20 mouse cellular contexts compared by ENCODE assay signal in the genomic region with DNA sequence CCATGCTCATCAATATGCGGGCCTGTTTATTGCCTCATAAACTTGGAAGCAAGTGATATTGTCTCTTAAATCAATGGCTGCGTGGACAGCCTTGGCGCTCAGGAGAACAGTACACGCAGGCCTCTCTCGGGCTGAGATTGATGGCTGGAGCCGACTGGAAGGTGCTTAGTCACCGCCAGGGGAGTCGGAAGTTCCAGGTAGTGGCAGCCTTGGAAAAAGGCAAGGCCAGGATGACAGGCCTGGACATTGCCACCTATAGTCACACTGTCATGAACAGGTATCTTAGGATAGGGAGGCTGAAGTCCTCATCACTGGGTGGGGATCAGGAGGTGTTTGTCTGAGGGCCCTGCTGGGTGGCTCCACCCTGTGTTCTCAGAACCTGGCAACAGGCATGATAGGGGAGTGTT. TPM values are rescaled to one million over a fixed set of nuclear protein-coding genes. Genes with fewer than 3 reads are reported as not detected.
DNase-seq lines count a peak whose midpoint lies in the region; ATAC-seq and TF ChIP-seq lines count a peak whose summit lies in the region.
"Had no signal": no experiment of that assay in that cellular context is flagged by ENCODE, and none has a peak within 500 bp of the region (broad histone marks: within the 10 kb centered on the region; RNA-seq: fewer than 3 reads in every experiment).

No protein-coding gene starts in this region.

- 22% methylated on average over 8 of the region's 8 CpGs for WGBS in limb, embryonic 13.5 days
- 38% methylated on average over 8 of the region's 8 CpGs for WGBS in limb, embryonic 10.5 days
- WGBS in hindbrain, postnatal 0 days = 65% methylated on average over 8 of the region's 8 CpGs
- WGBS in neural tube, embryonic 14.5 days = 15% methylated on average over 8 of the region's 8 CpGs
- WGBS in forebrain, embryonic 14.5 days = 75% methylated on average over 8 of the region's 8 CpGs

- no peak for TF ChIP-seq CTCF in hindbrain, postnatal 0 days (IDR thresholded peaks at IDR 0.05; ENCODE audit: low read depth)

- DNase-seq in embryo, embryonic 10.5 days (ENCODE audit: low spot score) = peak; percentile 6
- DNase-seq in embryo, embryonic 9.5 days (ENCODE audit: extremely low spot score) = no peak
- no peak for DNase-seq in limb, embryonic 10.5 days (ENCODE audit: low spot score)
- no peak for DNase-seq in hindbrain, postnatal 0 days (ENCODE audit: low spot score)
- no peak for DNase-seq in forebrain, embryonic 14.5 days (ENCODE audit: low spot score)
- DNase-seq in right cerebral cortex, postnatal 25 days = no peak
- DNase-seq: cerebellum, adult 11 months; gastrocnemius, postnatal 36 days; heart, postnatal 10 days; kidney, postnatal 4 days; layer of hippocampus, postnatal 36 days; lung, adult 2 months; lung, postnatal 36 days; thymus, postnatal 14 days had no signal

- H3K9ac ChIP-seq in limb, embryonic 13.5 days = peak overlapping the region; percentile 31; the same call in 1 of the 2 replicates
- H3K9ac ChIP-seq in hindbrain, postnatal 0 days (replicated peaks; ENCODE audit: low read length) = no peak overlapping the region
- H3K9ac ChIP-seq in neural tube, embryonic 14.5 days (replicated peaks; ENCODE audit: low read depth, low read length) = no peak overlapping the region; the same call in 1 of the 2 replicates
- no peak overlapping the region for H3K9ac ChIP-seq in forebrain, embryonic 14.5 days (ENCODE audit: low read length)
- H3K9ac ChIP-seq: midbrain, embryonic 12.5 days had no signal

- H3K9me3 ChIP-seq in limb, embryonic 13.5 days = no peaks in the 10 kb centered on the region; the same call in 1 of the 2 replicates
- no peaks in the 10 kb centered on the region for H3K9me3 ChIP-seq in limb, embryonic 10.5 days (replicated peaks)
- no peaks in the 10 kb centered on the region for H3K9me3 ChIP-seq in hindbrain, postnatal 0 days (ENCODE audit: low read length)
- no peaks in the 10 kb centered on the region for H3K9me3 ChIP-seq in neural tube, embryonic 14.5 days (ENCODE audit: control insufficient read depth, low read length)
- H3K9me3 ChIP-seq in forebrain, embryonic 14.5 days (replicated peaks; ENCODE audit: control insufficient read depth, low read length) = no peaks in the 10 kb centered on the region
- H3K9me3 ChIP-seq: midbrain, embryonic 12.5 days had no signal

- H3K27ac ChIP-seq in limb, embryonic 13.5 days = no peak overlapping the region
- no peak overlapping the region for H3K27ac ChIP-seq in limb, embryonic 10.5 days
- H3K27ac ChIP-seq in hindbrain, postnatal 0 days = no peak overlapping the region
- H3K27ac ChIP-seq in neural tube, embryonic 14.5 days (ENCODE audit: low read depth, low read length) = peak overlapping the region; percentile 75
- H3K27ac ChIP-seq in forebrain, embryonic 14.5 days (ENCODE audit: low read depth, low read length) = no peak overlapping the region
- H3K27ac ChIP-seq: midbrain, embryonic 12.5 days had no signal

- no peaks in the 10 kb centered on the region for H3K36me3 ChIP-seq in limb, embryonic 13.5 days
- no peaks in the 10 kb centered on the region for H3K36me3 ChIP-seq in limb, embryonic 10.5 days
- no peaks in the 10 kb centered on the region for H3K36me3 ChIP-seq in hindbrain, postnatal 0 days (ENCODE audit: insufficient read depth, low read length)
- no peaks in the 10 kb centered on the region for H3K36me3 ChIP-seq in neural tube, embryonic 14.5 days (ENCODE audit: control insufficient read depth, insufficient read depth, low read length)
- H3K36me3 ChIP-seq in forebrain, embryonic 14.5 days (ENCODE audit: control insufficient read depth, insufficient read depth, low read length) = no peaks in the 10 kb centered on the region
- H3K36me3 ChIP-seq: midbrain, embryonic 12.5 days had no signal

- H3K4me3 ChIP-seq in limb, embryonic 13.5 days = no peak overlapping the region
- H3K4me3 ChIP-seq in limb, embryonic 10.5 days = no peak overlapping the region
- no peak overlapping the region for H3K4me3 ChIP-seq in hindbrain, postnatal 0 days (ENCODE audit: low read length)
- no peak overlapping the region for H3K4me3 ChIP-seq in neural tube, embryonic 14.5 days (ENCODE audit: low read depth, low read length)
- no peak overlapping the region for H3K4me3 ChIP-seq in forebrain, embryonic 14.5 days (ENCODE audit: low read depth, low read length)
- H3K4me3 ChIP-seq: midbrain, embryonic 12.5 days had no signal

- no peak for ATAC-seq in limb, embryonic 13.5 days (ENCODE audit: low FRiP score, low read depth)
- peak; percentile 29; the same call in 1 of the 2 replicates for ATAC-seq in hindbrain, postnatal 0 days
- ATAC-seq in neural tube, embryonic 14.5 days (ENCODE audit: low read depth) = peak; percentile 87
- ATAC-seq in forebrain, embryonic 14.5 days = no peak
- ATAC-seq: activated CD4-positive, CD25-positive, alpha-beta regulatory T cell, adult 4 months; inflammation-experienced regulatory T-cells, adult 6 months had no signal

- H3K4me1 ChIP-seq in limb, embryonic 13.5 days = peaks cover 14% of the 10 kb centered on the region
- peaks cover 28% of the 10 kb centered on the region for H3K4me1 ChIP-seq in limb, embryonic 10.5 days
- no peaks in the 10 kb centered on the region for H3K4me1 ChIP-seq in hindbrain, postnatal 0 days (ENCODE audit: insufficient read depth, low read length)
- peaks cover 17% of the 10 kb centered on the region for H3K4me1 ChIP-seq in neural tube, embryonic 14.5 days (ENCODE audit: control insufficient read depth, insufficient read depth, low read length)
- no peaks in the 10 kb centered on the region for H3K4me1 ChIP-seq in forebrain, embryonic 14.5 days (ENCODE audit: control insufficient read depth, insufficient read depth, low read length)

- no peak overlapping the region for H3K4me2 ChIP-seq in limb, embryonic 13.5 days (replicated peaks)
- no peak overlapping the region for H3K4me2 ChIP-seq in hindbrain, postnatal 0 days (ENCODE audit: low read depth, low read length)
- H3K4me2 ChIP-seq in neural tube, embryonic 14.5 days (ENCODE audit: low read depth, low read length) = no peak overlapping the region
- no peak overlapping the region for H3K4me2 ChIP-seq in forebrain, embryonic 14.5 days (ENCODE audit: low read length)
- H3K4me2 ChIP-seq: midbrain, embryonic 12.5 days had no signal

- no peaks in the 10 kb centered on the region for H3K27me3 ChIP-seq in limb, embryonic 13.5 days
- H3K27me3 ChIP-seq in limb, embryonic 10.5 days (ENCODE audit: low read depth, poor library complexity, severe bottlenecking) = no peaks in the 10 kb centered on the region
- H3K27me3 ChIP-seq in hindbrain, postnatal 0 days (ENCODE audit: insufficient read depth, low read length) = no peaks in the 10 kb centered on the region
- no peaks in the 10 kb centered on the region for H3K27me3 ChIP-seq in neural tube, embryonic 14.5 days (ENCODE audit: control insufficient read depth, insufficient read depth, low read length)
- H3K27me3 ChIP-seq in forebrain, embryonic 14.5 days (replicated peaks; ENCODE audit: control insufficient read depth, insufficient read depth, low read length) = no peaks in the 10 kb centered on the region
- H3K27me3 ChIP-seq: midbrain, embryonic 12.5 days had no signal

RNA-seq across cellular contexts. Expression of a gene that starts 52.6 kb away (rescaled TPM):
- polyA plus RNA-seq in limb, embryonic 13.5 days (2015; fragmentation: Nextera tagmentation; extraction: Ambion mirVana) = not detected in 2 replicates
- polyA plus RNA-seq in limb, embryonic 10.5 days (2016; fragmentation: Nextera tagmentation; extraction: Ambion mirVana) = not detected in 2 replicates
- 0.84 and 1.5 TPM in 2 replicates for total RNA-seq in hindbrain, postnatal 0 days (2014; rRNA removed)
- polyA plus RNA-seq in hindbrain, postnatal 0 days (2015; fragmentation: Nextera tagmentation; extraction: Ambion mirVana) = not detected in 2 replicates
- 0.13 and 0.22 TPM in 2 replicates for polyA plus RNA-seq in neural tube, embryonic 14.5 days (2014; fragmentation: Nextera tagmentation; extraction: Ambion mirVana)
- polyA plus RNA-seq in forebrain, embryonic 14.5 days (2014; fragmentation: Nextera tagmentation; extraction: Ambion mirVana) = not detected in 2 replicates
- polyA plus RNA-seq: inflammation-experienced regulatory T-cells, adult 6 months; stomach, embryonic 16.5 days had no signal

Comparison
In these comparisons a context has a peak if more than half of its experiments do, and no peak if none do; other contexts are left out.
1. ATAC-seq: peak in hindbrain, postnatal 0 days (single experiment) and neural tube, embryonic 14.5 days (single experiment); none in limb, embryonic 13.5 days (single experiment) and forebrain, embryonic 14.5 days (single experiment).